Mouse (Mus musculus) kidney, adult 2 months (tissue): Measurements from ENCODE around the gene Pawr.

ENCODE experiments used
- CTCF ChIP-seq: fragments of 200-500 bp; conservative IDR thresholded peaks from 2 replicates; pipeline ENCODE4 v1.5.1; 2011; ENCODE audit warnings: low read depth, mild to moderate bottlenecking, control low read depth, low read length, moderate library complexity, mixed read lengths; ENCODE audit not compliant: insufficient read depth, insufficient read length
- POLR2A ChIP-seq: fragments of 200-500 bp; IDR thresholded peaks from one replicate; pipeline ENCODE4 v1.6.1; 2011; ENCODE audit warnings: low read depth, low read length, control low read depth

- no peak for TF ChIP-seq POLR2A
- TF ChIP-seq CTCF, result no peak
These were observed 76.1 kb downstream of the Pawr start for GRCm38 (mm10) chr10:108408025-108408424.
